Mouse (Mus musculus) kidney, adult 18-20 months (tissue): ENCODE results near the gene Utrn.
A peak's percentile ranks its signal among the peaks of the same experiment; 100 is the strongest.

Experiments used
- DNase-seq: peaks from one replicate; pipeline ENCODE4 v3.0.0; 2021

Utrn gene

GRCm38 (mm10) chr10:12832163-12832562, 37.0 kb downstream of the Utrn start:
- DNase-seq, result no peak

GRCm38 (mm10) chr10:12827778-12828177, 41.4 kb downstream of the Utrn start:
- DNase-seq, result no peak

GRCm38 (mm10) chr10:12827306-12827705, 41.9 kb downstream of the Utrn start:
- no peak for DNase-seq

GRCm38 (mm10) chr10:12826760-12827281, 42.3 kb downstream of the Utrn start:
- no peak for DNase-seq

- DNase-seq, result no peak
Measured at GRCm38 (mm10) chr10:12824386-12824785, 44.8 kb downstream of the Utrn start.

GRCm38 (mm10) chr10:12823437-12824219, 45.5 kb downstream of the Utrn start:
- no peak for DNase-seq

GRCm38 (mm10) chr10:12820978-12821735, 48.0 kb downstream of the Utrn start:
- no peak for DNase-seq

GRCm38 (mm10) chr10:12817409-12817808, 51.8 kb downstream of the Utrn start:
- peak; percentile 90 for DNase-seq

- no peak for DNase-seq
Measured at GRCm38 (mm10) chr10:12816530-12816929, 52.6 kb downstream of the Utrn start.

- no peak for DNase-seq
Measured at GRCm38 (mm10) chr10:12814411-12814810, 54.8 kb downstream of the Utrn start.

GRCm38 (mm10) chr10:12813881-12814280, 55.3 kb downstream of the Utrn start:
- no peak for DNase-seq

GRCm38 (mm10) chr10:12813211-12813811, 55.9 kb downstream of the Utrn start:
- peak; percentile 51 for DNase-seq

- DNase-seq, result no peak
Measured at GRCm38 (mm10) chr10:12812680-12813079, 56.5 kb downstream of the Utrn start.

GRCm38 (mm10) chr10:12810816-12811215, 58.3 kb downstream of the Utrn start:
- DNase-seq, result no peak

- DNase-seq, result no peak
Measured at GRCm38 (mm10) chr10:12809702-12810101, 59.5 kb downstream of the Utrn start.

GRCm38 (mm10) chr10:12808467-12808866, 60.7 kb downstream of the Utrn start:
- DNase-seq, result no peak

GRCm38 (mm10) chr10:12807706-12808105, 61.5 kb downstream of the Utrn start:
- no peak for DNase-seq

- no peak for DNase-seq
Measured at GRCm38 (mm10) chr10:12805826-12806225, 63.3 kb downstream of the Utrn start.

- no peak for DNase-seq
Measured at GRCm38 (mm10) chr10:12803939-12804338, 65.2 kb downstream of the Utrn start.

GRCm38 (mm10) chr10:12799416-12799815, 69.7 kb downstream of the Utrn start:
- no peak for DNase-seq

- no peak for DNase-seq
Measured at GRCm38 (mm10) chr10:12798248-12798647, 70.9 kb downstream of the Utrn start.

- no peak for DNase-seq
Measured at GRCm38 (mm10) chr10:12796510-12796840, 72.7 kb downstream of the Utrn start.

GRCm38 (mm10) chr10:12795796-12796509, 73.2 kb downstream of the Utrn start:
- DNase-seq, result no peak
